22 mouse cellular contexts compared by ENCODE assay signal in genomic region chr2:85278128-85278527, GRCm38 (mm10).
A peak's percentile ranks its signal among the peaks of the same experiment; 100 is the strongest.
DNase-seq lines count a peak whose midpoint lies in the region; ATAC-seq and TF ChIP-seq lines count a peak whose summit lies in the region.
"Had no signal": no experiment of that assay in that cellular context is flagged by ENCODE, and none has a peak within 500 bp of the region (broad histone marks: within the 10 kb centered on the region; RNA-seq: fewer than 3 reads in every experiment).

No protein-coding gene starts in this region.

- H3K27ac ChIP-seq in hindbrain, postnatal 0 days: no peak overlapping the region
- no peak overlapping the region for H3K27ac ChIP-seq in hindbrain, embryonic 13.5 days
- H3K27ac ChIP-seq in midbrain, postnatal 0 days (ENCODE audit: low read depth, low read length): no peak overlapping the region
- no peak overlapping the region for H3K27ac ChIP-seq in midbrain, embryonic 11.5 days (ENCODE audit: low read depth, low read length)
- H3K27ac ChIP-seq: embryonic facial prominence, embryonic 15.5 days; forebrain, embryonic 10.5 days; heart, adult 2 months; heart, embryonic 15.5 days had no signal

- intact Hi-C loops in left cerebral cortex, postnatal 36 days (cut with DNase I): no loop called here

- H3K27me3 ChIP-seq in hindbrain, postnatal 0 days (ENCODE audit: insufficient read depth, low read length): no peaks in the 10 kb centered on the region
- H3K27me3 ChIP-seq in hindbrain, embryonic 13.5 days: no peaks in the 10 kb centered on the region
- no peaks in the 10 kb centered on the region for H3K27me3 ChIP-seq in midbrain, postnatal 0 days (ENCODE audit: insufficient read depth, low read length)
- no peaks in the 10 kb centered on the region for H3K27me3 ChIP-seq in midbrain, embryonic 11.5 days (ENCODE audit: control insufficient read depth, insufficient read depth, low read length)
- H3K27me3 ChIP-seq: embryonic facial prominence, embryonic 15.5 days; heart, embryonic 15.5 days had no signal

- H3K4me3 ChIP-seq in hindbrain, postnatal 0 days (ENCODE audit: low read length): no peak overlapping the region
- H3K4me3 ChIP-seq in hindbrain, embryonic 13.5 days: no peak overlapping the region
- no peak overlapping the region for H3K4me3 ChIP-seq in midbrain, postnatal 0 days (ENCODE audit: low read depth, low read length)
- H3K4me3 ChIP-seq in midbrain, embryonic 11.5 days (ENCODE audit: low read depth, low read length): no peak overlapping the region
- H3K4me3 ChIP-seq: embryonic facial prominence, embryonic 15.5 days; erythroblast, embryonic 14.5 days; forebrain, embryonic 10.5 days; heart, adult 2 months; heart, embryonic 15.5 days had no signal

- TF ChIP-seq CTCF in hindbrain, postnatal 0 days (IDR thresholded peaks at IDR 0.05; ENCODE audit: low read depth): no peak
- no peak for TF ChIP-seq CTCF in midbrain, postnatal 0 days (IDR thresholded peaks at IDR 0.05)

- H3K36me3 ChIP-seq in hindbrain, postnatal 0 days (ENCODE audit: insufficient read depth, low read length): no peaks in the 10 kb centered on the region
- no peaks in the 10 kb centered on the region for H3K36me3 ChIP-seq in hindbrain, embryonic 13.5 days
- no peaks in the 10 kb centered on the region for H3K36me3 ChIP-seq in midbrain, postnatal 0 days (ENCODE audit: insufficient read depth, low read length)
- H3K36me3 ChIP-seq in midbrain, embryonic 11.5 days (ENCODE audit: control insufficient read depth, insufficient read depth, low read length): no peaks in the 10 kb centered on the region
- H3K36me3 ChIP-seq: embryonic facial prominence, embryonic 15.5 days; forebrain, embryonic 10.5 days; heart, embryonic 15.5 days had no signal

- no peaks in the 10 kb centered on the region for H3K9me3 ChIP-seq in hindbrain, postnatal 0 days (ENCODE audit: low read length)
- no peaks in the 10 kb centered on the region for H3K9me3 ChIP-seq in hindbrain, embryonic 13.5 days
- no peaks in the 10 kb centered on the region for H3K9me3 ChIP-seq in midbrain, postnatal 0 days (ENCODE audit: low read length)
- no peaks in the 10 kb centered on the region for H3K9me3 ChIP-seq in midbrain, embryonic 11.5 days (ENCODE audit: control insufficient read depth, low read length)
- H3K9me3 ChIP-seq: embryonic facial prominence, embryonic 15.5 days; forebrain, embryonic 10.5 days; heart, embryonic 15.5 days had no signal

- 72% methylated on average over 3 of the region's 3 CpGs for WGBS in hindbrain, postnatal 0 days
- 92% methylated on average over 3 of the region's 3 CpGs for WGBS in hindbrain, embryonic 13.5 days
- 82% methylated on average over 3 of the region's 3 CpGs for WGBS in midbrain, postnatal 0 days
- 87% methylated on average over 3 of the region's 3 CpGs for WGBS in midbrain, embryonic 11.5 days

- peak; percentile 15 for DNase-seq in cerebellum, adult 9-11 months
- no peak for DNase-seq in cerebellum, postnatal 4 days (ENCODE audit: low spot score in 2 of 2)
- DNase-seq in hindbrain, postnatal 0 days (ENCODE audit: low spot score): peak; percentile 24
- DNase-seq in midbrain, postnatal 0 days (ENCODE audit: low spot score): peak; percentile 15
- DNase-seq in midbrain, embryonic 11.5 days (ENCODE audit: low spot score, missing footprints): no peak
- DNase-seq in left cerebral cortex, postnatal 36 days (ENCODE audit: low spot score in 2 of 2): no peak
- DNase-seq: adrenal gland, postnatal 14 days; cerebellum, adult 8-10 months; embryo, embryonic 11 days; gastrocnemius, postnatal 14 days; heart, adult 2 months; heart, postnatal 14 days had no signal

- H3K4me1 ChIP-seq in hindbrain, postnatal 0 days (ENCODE audit: insufficient read depth, low read length): no peaks in the 10 kb centered on the region
- no peaks in the 10 kb centered on the region for H3K4me1 ChIP-seq in hindbrain, embryonic 13.5 days (replicated peaks)
- H3K4me1 ChIP-seq in midbrain, postnatal 0 days (ENCODE audit: insufficient read depth, low read length): no peaks in the 10 kb centered on the region
- no peaks in the 10 kb centered on the region for H3K4me1 ChIP-seq in midbrain, embryonic 11.5 days (ENCODE audit: control insufficient read depth, insufficient read depth, low read length)
- H3K4me1 ChIP-seq: embryonic facial prominence, embryonic 15.5 days; heart, embryonic 15.5 days had no signal

- peak; percentile 53; the same call in 1 of the 2 replicates for ATAC-seq in hindbrain, postnatal 0 days
- no peak for ATAC-seq in hindbrain, embryonic 13.5 days (ENCODE audit: low FRiP score)
- no peak for ATAC-seq in midbrain, postnatal 0 days (ENCODE audit: low FRiP score)
- ATAC-seq in midbrain, embryonic 11.5 days (ENCODE audit: low FRiP score): no peak
- ATAC-seq: activated CD4-positive, CD25-positive, alpha-beta regulatory T cell, adult 4 months; forebrain, embryonic 14.5 days; intestine, embryonic 16.5 days; Patski had no signal

- H3K9ac ChIP-seq in hindbrain, postnatal 0 days (replicated peaks; ENCODE audit: low read length): no peak overlapping the region
- no peak overlapping the region for H3K9ac ChIP-seq in hindbrain, embryonic 13.5 days
- no peak overlapping the region for H3K9ac ChIP-seq in midbrain, postnatal 0 days (replicated peaks; ENCODE audit: low read length, poor library complexity, severe bottlenecking)
- H3K9ac ChIP-seq in midbrain, embryonic 11.5 days (ENCODE audit: low read length): no peak overlapping the region
- H3K9ac ChIP-seq: embryonic facial prominence, embryonic 15.5 days; heart, embryonic 15.5 days had no signal

- no peak overlapping the region for H3K4me2 ChIP-seq in hindbrain, postnatal 0 days (ENCODE audit: low read depth, low read length)
- H3K4me2 ChIP-seq in hindbrain, embryonic 13.5 days: no peak overlapping the region
- no peak overlapping the region for H3K4me2 ChIP-seq in midbrain, postnatal 0 days (ENCODE audit: low read depth, low read length, poor library complexity, severe bottlenecking)
- no peak overlapping the region for H3K4me2 ChIP-seq in midbrain, embryonic 11.5 days
- H3K4me2 ChIP-seq: embryonic facial prominence, embryonic 15.5 days; heart, embryonic 11.5 days; heart, embryonic 15.5 days had no signal

Comparison
In these comparisons a context has a peak if more than half of its experiments do, and no peak if none do; other contexts are left out.
1. DNase-seq: peak in cerebellum, adult 9-11 months (single experiment), hindbrain, postnatal 0 days (single experiment) and midbrain, postnatal 0 days (single experiment); none in cerebellum, postnatal 4 days (0 of 2), midbrain, embryonic 11.5 days (single experiment) and left cerebral cortex, postnatal 36 days (0 of 2).